Mouse (Mus musculus) adrenal gland, postnatal 36 days (tissue): Measurements from ENCODE around the gene Pla2g6. TPM values are rescaled to one million over a fixed set of nuclear protein-coding genes. Genes with fewer than 3 reads are reported as not detected.

Experiments used
- DNase-seq, 2 experiments: peaks; one replicate each; pipeline ENCODE4 v3.0.0; 2021; ENCODE audit warnings: mixed read lengths in 1 of 2
- microRNA-seq: library from miRNA; unstranded; fragments of <30 nt; microRNA quantifications from one replicate; pipeline ENCODE4 v1.2.0, GENCODE M21; 2021
- total RNA-seq, 2 experiments: library from RNA; stranded (reverse); gene quantifications; 2 replicates each; pipeline ENCODE4 v1.2.3; 2021

Gene Pla2g6
- total RNA-seq, 2 experiments from 2014 or later: 25.1 to 30.8 TPM

GRCm38 (mm10) chr15:79238036-79238435 lies 90.2 kb downstream of the Pla2g6 start:
- no peak for DNase-seq

Small RNAs within 50 kb of the gene (microRNA-seq; reads per million reads assigned to microRNA genes)
- gene Mir1943: 2.2 reads per million

Other genes starting within 250 kb of the Pla2g6 start
- gene Micall1, start 219.5 kb downstream of the Pla2g6 start, total RNA-seq: 10 to 100 TPM; 41.3 to 51.4 TPM
- gene Polr2f, start 187.4 kb downstream of the Pla2g6 start, total RNA-seq: 100 to 1,000 TPM; 137 to 143 TPM
- gene 1700088E04Rik, start 187.1 kb downstream of the Pla2g6 start, total RNA-seq: 1 to 10 TPM; 5.5 to 7.3 TPM
- gene Sox10, start 163.2 kb downstream of the Pla2g6 start, total RNA-seq: 1 to 10 TPM; 1.3 to 1.8 TPM
- 10 to 100 TPM; 17.7 to 18.1 TPM for gene Pick1, start 99.2 kb downstream of the Pla2g6 start, total RNA-seq
- under 1 TPM in 1 of 2 experiments, not detected in 1; 0.13 TPM for gene Gm49486, start 99.0 kb downstream of the Pla2g6 start, total RNA-seq
- gene Slc16a8, start 73.6 kb downstream of the Pla2g6 start, total RNA-seq: not detected
- gene Baiap2l2, start 42.9 kb downstream of the Pla2g6 start, total RNA-seq: not detected
- gene Maff, start 18.2 kb upstream of the Pla2g6 start, total RNA-seq: 10 to 100 TPM in 1 of 2 experiments, 1 to 10 TPM in 1; 6.3 to 19.1 TPM
- 10 to 100 TPM; 46.6 to 75.2 TPM for gene Tmem184b, start 75.2 kb upstream of the Pla2g6 start, total RNA-seq
- 10 to 100 TPM; 69.0 to 96.0 TPM for gene Csnk1e, start 127.2 kb upstream of the Pla2g6 start, total RNA-seq
- gene Kcnj4, start 176.9 kb upstream of the Pla2g6 start, total RNA-seq: 1 to 10 TPM in 1 of 2 experiments, under 1 TPM in 1; 0.30 to 2.3 TPM
- 1 to 10 TPM; 3.6 to 6.3 TPM for gene Kdelr3, start 188.0 kb upstream of the Pla2g6 start, total RNA-seq
- gene Ddx17, start 218.4 kb upstream of the Pla2g6 start, total RNA-seq: 100 to 1,000 TPM; 228 to 300 TPM